Mouse (Mus musculus) MEL (cell line): ENCODE measurements at regions not wholly inside any gene's neighbourhood (a gene's known extent, or its start where the extent isn't known, plus 50 kb on each side); places are given as distances from the start of the nearest gene placed in this dataset.

Source experiments
- DNase-seq: peaks from one replicate; pipeline ENCODE4 v3.0.0; 2011; ENCODE audit warnings: low read depth, low spot score
- H3K27ac ChIP-seq: 2 replicates; pipeline ENCODE4 v1.5.1; 2012; ENCODE audit warnings: low read depth, mild to moderate bottlenecking, control low read depth, low read length, moderate library complexity; ENCODE audit not compliant: control insufficient read depth
- H3K27me3 ChIP-seq, 2 experiments: fragments of 150-350 bp in 1 of 2; sonication (generic) in 1 of 2; 2 replicates each; pipeline ENCODE4 v1.6.1; 2012; ENCODE audit warnings: low read length in 2 of 2, mild to moderate bottlenecking in 2 of 2, improper control_type of control experiment in 1 of 2, moderate library complexity in 1 of 2; ENCODE audit not compliant: insufficient read depth in 2 of 2, control insufficient read depth in 1 of 2
- H3K36me3 ChIP-seq, 2 experiments: 2 replicates each; pipeline ENCODE4 v1.6.1; 2012 to 2014; ENCODE audit warnings: low read length in 2 of 2, improper control_type of control experiment in 1 of 2, inconsistent platforms in 1 of 2, mild to moderate bottlenecking in 1 of 2; ENCODE audit not compliant: insufficient read depth in 2 of 2, control insufficient read depth in 1 of 2
- H3K4me1 ChIP-seq, 2 experiments: fragments of 150-350 bp in 1 of 2; sonication (generic) in 1 of 2; 2 replicates each; pipeline ENCODE4 v1.6.1; 2012; ENCODE audit warnings: low read length in 2 of 2, improper control_type of control experiment in 1 of 2, mild to moderate bottlenecking in 1 of 2; ENCODE audit not compliant: insufficient read depth in 2 of 2, control insufficient read depth in 1 of 2
- H3K4me3 ChIP-seq, 2 experiments: fragments of 150-350 bp in 1 of 2; sonication (generic) in 1 of 2; 2 replicates each; pipeline ENCODE4 v1.5.1; 2012; ENCODE audit warnings: low read depth in 2 of 2, low read length in 2 of 2, mild to moderate bottlenecking in 2 of 2, moderate library complexity in 2 of 2, control low read depth in 1 of 2, improper control_type of control experiment in 1 of 2; ENCODE audit not compliant: control insufficient read depth in 1 of 2, insufficient read depth in 1 of 2
- H3K79me2 ChIP-seq: 2 replicates; pipeline ENCODE4 v1.6.1; 2012; ENCODE audit warnings: mild to moderate bottlenecking, low read length, moderate library complexity; ENCODE audit not compliant: control insufficient read depth, poor library complexity, insufficient read depth
- H3K9ac ChIP-seq: 2 replicates; pipeline ENCODE4 v1.6.1; 2012; ENCODE audit warnings: low read depth, mild to moderate bottlenecking, control low read depth, low read length, moderate library complexity; ENCODE audit not compliant: control insufficient read depth, poor library complexity, severe bottlenecking
- H3K9me3 ChIP-seq: fragments of 150-350 bp; sonication (generic); replicated peaks from 2 replicates; pipeline ENCODE4 v1.6.1; 2012; ENCODE audit warnings: mild to moderate bottlenecking, low read length, improper control_type of control experiment, moderate library complexity; ENCODE audit not compliant: insufficient read depth
- CHD1 ChIP-seq: IDR thresholded peaks from 2 replicates; pipeline ENCODE4 v1.6.1; 2012; ENCODE audit warnings: low read depth, mild to moderate bottlenecking, inconsistent platforms, low read length, improper control_type of control experiment
- CHD2 ChIP-seq: IDR thresholded peaks from 2 replicates; pipeline ENCODE4 v1.6.1; 2011; ENCODE audit warnings: low read length, improper control_type of control experiment
- CTCF ChIP-seq, 3 experiments: IDR thresholded peaks in 2 of 3; conservative IDR thresholded peaks in 1 of 3; 2 replicates each; pipeline ENCODE4 v1.5.1; 2011 to 2012; ENCODE audit warnings: low read length in 3 of 3, low read depth in 2 of 3, mild to moderate bottlenecking in 2 of 3, improper control_type of control experiment in 1 of 3, inconsistent platforms in 1 of 3, mixed read lengths in 1 of 3, moderate library complexity in 1 of 3; ENCODE audit not compliant: control insufficient read depth in 1 of 3, insufficient read depth in 1 of 3, poor library complexity in 1 of 3, severe bottlenecking in 1 of 3
- E2F4 ChIP-seq: IDR thresholded peaks from 2 replicates; pipeline ENCODE4 v1.6.1; 2011; ENCODE audit warnings: low read depth, low read length, improper control_type of control experiment, borderline replicate concordance
- EP300 ChIP-seq, 2 experiments: IDR thresholded peaks; 2 replicates each; pipeline ENCODE4 v1.6.1; 2011; ENCODE audit warnings: improper control_type of control experiment in 2 of 2, low read length in 2 of 2, low read depth in 1 of 2, mild to moderate bottlenecking in 1 of 2
- ETS1 ChIP-seq: IDR thresholded peaks from 2 replicates; pipeline ENCODE4 v1.6.1; 2012; ENCODE audit warnings: low read depth, mild to moderate bottlenecking, inconsistent platforms, low read length, improper control_type of control experiment, moderate library complexity
- GABPA ChIP-seq: IDR thresholded peaks from 2 replicates; pipeline ENCODE4 v1.6.1; 2012; ENCODE audit warnings: low read depth, mild to moderate bottlenecking, inconsistent platforms, low read length, improper control_type of control experiment, moderate library complexity
- HCFC1 ChIP-seq: IDR thresholded peaks from 2 replicates; pipeline ENCODE4 v1.6.1; 2012; ENCODE audit warnings: low read depth, mild to moderate bottlenecking, inconsistent platforms, low read length, improper control_type of control experiment, moderate library complexity
- JUND ChIP-seq: IDR thresholded peaks from 2 replicates; pipeline ENCODE4 v1.6.1; 2011; ENCODE audit warnings: low read depth, mild to moderate bottlenecking, improper control_type of control experiment, low read length
- MAFK ChIP-seq: IDR thresholded peaks from 2 replicates; pipeline ENCODE4 v1.6.1; 2011; ENCODE audit warnings: low read depth, mild to moderate bottlenecking, low read length, improper control_type of control experiment, borderline replicate concordance
- MAZ ChIP-seq: IDR thresholded peaks from 2 replicates; pipeline ENCODE4 v1.6.1; 2012; ENCODE audit warnings: low read depth, mild to moderate bottlenecking, inconsistent platforms, low read length, improper control_type of control experiment
- MYB ChIP-seq: IDR thresholded peaks from 2 replicates; pipeline ENCODE4 v1.6.1; 2011; ENCODE audit warnings: mild to moderate bottlenecking, low read depth, low read length, improper control_type of control experiment
- MYC ChIP-seq: IDR thresholded peaks from 2 replicates; pipeline ENCODE4 v1.6.1; 2011; ENCODE audit warnings: low read depth, mild to moderate bottlenecking, low read length, improper control_type of control experiment, moderate library complexity
- NELFE ChIP-seq: IDR thresholded peaks from 2 replicates; pipeline ENCODE4 v1.6.1; 2011; ENCODE audit warnings: low read depth, low read length, improper control_type of control experiment
- POLR2A ChIP-seq, 2 experiments: IDR thresholded peaks; 2 replicates each; pipeline ENCODE4 v1.6.1; 2011 to 2012; ENCODE audit warnings: low read length in 2 of 2, mild to moderate bottlenecking in 2 of 2, control low read depth in 1 of 2, improper control_type of control experiment in 1 of 2, low read depth in 1 of 2, moderate library complexity in 1 of 2; ENCODE audit not compliant: control insufficient read depth in 1 of 2, insufficient read depth in 1 of 2, poor library complexity in 1 of 2
- POLR2AphosphoS2 ChIP-seq: IDR thresholded peaks from 2 replicates; pipeline ENCODE4 v1.6.1; 2011; ENCODE audit warnings: low read length, improper control_type of control experiment
- RAD21 ChIP-seq: IDR thresholded peaks from 2 replicates; pipeline ENCODE4 v1.6.1; 2011; ENCODE audit warnings: mild to moderate bottlenecking, low read depth, low read length, improper control_type of control experiment
- RCOR1 ChIP-seq: IDR thresholded peaks from 2 replicates; pipeline ENCODE4 v1.6.1; 2012; ENCODE audit warnings: low read depth, mild to moderate bottlenecking, inconsistent platforms, low read length, improper control_type of control experiment
- SMC3 ChIP-seq: IDR thresholded peaks from 2 replicates; pipeline ENCODE4 v1.6.1; 2011; ENCODE audit warnings: low read depth, low read length, improper control_type of control experiment
- TAL1 ChIP-seq: IDR thresholded peaks from 2 replicates; pipeline ENCODE4 v1.6.1; 2012; ENCODE audit warnings: mild to moderate bottlenecking, inconsistent platforms, low read length, moderate library complexity, mixed read lengths
- TCF12 ChIP-seq: IDR thresholded peaks from 2 replicates; pipeline ENCODE4 v1.6.1; 2014; ENCODE audit warnings: low read depth, mild to moderate bottlenecking, inconsistent platforms, low read length, improper control_type of control experiment, moderate library complexity
- USF1 ChIP-seq: IDR thresholded peaks from 2 replicates; pipeline ENCODE4 v1.6.1; 2014; ENCODE audit warnings: low read depth, mild to moderate bottlenecking, inconsistent platforms, low read length, improper control_type of control experiment, moderate library complexity
- USF2 ChIP-seq, 2 experiments: IDR thresholded peaks; 2 replicates each; pipeline ENCODE4 v1.6.1; 2011 to 2012; ENCODE audit warnings: improper control_type of control experiment in 2 of 2, low read length in 2 of 2, borderline replicate concordance in 1 of 2, inconsistent platforms in 1 of 2, low read depth in 1 of 2, mild to moderate bottlenecking in 1 of 2; ENCODE audit not compliant: insufficient read depth in 1 of 2
- ZC3H11A ChIP-seq: IDR thresholded peaks from 2 replicates; pipeline ENCODE4 v1.6.1; 2012; ENCODE audit warnings: low read depth, mild to moderate bottlenecking, inconsistent platforms, low read length, improper control_type of control experiment

DNA sequence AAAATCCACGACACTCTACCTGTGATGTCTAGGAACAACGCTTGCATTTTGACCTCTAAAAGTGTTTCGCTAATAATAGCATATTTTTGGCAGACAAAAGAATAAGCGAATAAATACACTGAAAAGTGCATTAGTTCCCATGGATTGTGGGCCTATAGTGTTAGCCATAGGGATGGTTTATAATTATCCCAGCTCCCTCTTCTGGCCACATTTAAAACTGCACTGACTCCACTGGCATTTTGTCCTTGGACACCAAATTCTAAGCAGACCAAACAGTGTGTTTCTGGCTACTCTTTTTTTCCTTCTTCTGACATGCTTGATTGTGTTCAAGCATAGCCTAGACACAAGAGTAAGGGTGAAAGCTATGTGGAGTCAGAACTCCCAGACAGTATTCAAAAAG is 276.8 kb upstream of the Ank start:
- Histone ChIP-seq H3K4me3 (no peak overlapping the region), H3K27ac (no peak overlapping the region), H3K9me3 (no peaks in the 10 kb centered on the region), H3K9ac (no peak overlapping the region), H3K4me1 (no peaks in the 10 kb centered on the region), H3K79me2 (no peaks in the 10 kb centered on the region), H3K36me3 (no peaks in the 10 kb centered on the region), H3K27me3 (no peaks in the 10 kb centered on the region)
- DNase-seq, result peak; percentile 36
- TF ChIP-seq SMC3 (peak; percentile 73), POLR2AphosphoS2 (no peak), ETS1 (no peak), CTCF (IDR thresholded peaks at IDR 0.05 in 2 of 3, conservative IDR thresholded peaks at IDR 0.05 in 1 of 3; ENCODE audit: control insufficient read depth in 1 of 3, insufficient read depth in 1 of 3, low read depth in 2 of 3, low read length in 3 of 3, poor library complexity in 1 of 3, severe bottlenecking in 1 of 3) (peak; percentile 25 to 66 (median 63); a peak in 5 of 6 replicates), GABPA (no peak), CHD1 (no peak), MAFK (no peak), RAD21 (peak; percentile 62), TAL1 (no peak), ZC3H11A (0 out of 2 replicates have a peak, but pooled peaks have one; percentile 32), EP300 (IDR thresholded peaks at IDR 0.05; ENCODE audit: low read depth in 1 of 2, low read length in 2 of 2) (no peak)

DNA sequence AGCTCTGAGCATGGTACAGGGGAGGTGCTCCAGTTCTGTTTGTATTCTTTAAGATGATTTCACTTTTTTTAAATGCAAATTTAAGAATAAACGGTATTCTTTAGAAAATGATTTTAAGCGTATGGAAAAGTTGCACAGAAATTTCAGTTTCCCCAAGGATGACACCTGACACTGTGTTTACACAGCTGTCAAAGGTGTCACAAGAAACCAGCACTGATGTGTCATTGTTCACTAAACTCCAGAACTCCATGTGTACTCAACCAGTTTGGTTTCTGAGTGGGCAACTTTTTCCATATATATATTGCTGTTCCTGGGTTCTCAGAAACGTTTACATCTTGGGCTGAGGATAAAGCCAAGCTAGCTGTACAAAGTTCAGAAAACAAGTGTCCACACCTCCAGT is 265.0 kb upstream of the Ank start:
- Histone ChIP-seq H3K4me1 (no peaks in the 10 kb centered on the region), H3K36me3 (no peaks in the 10 kb centered on the region), H3K9ac (no peak overlapping the region), H3K27me3 (no peaks in the 10 kb centered on the region), H3K4me3 (no peak overlapping the region), H3K27ac (no peak overlapping the region), H3K79me2 (no peaks in the 10 kb centered on the region), H3K9me3 (no peaks in the 10 kb centered on the region; the same call in 1 of the 2 replicates)
- TF ChIP-seq RCOR1 (no peak), ETS1 (no peak), USF1 (no peak), TCF12 (no peak), HCFC1 (no peak), USF2 (IDR thresholded peaks at IDR 0.05; ENCODE audit: borderline replicate concordance in 1 of 2, insufficient read depth in 1 of 2, low read depth in 1 of 2, low read length in 2 of 2) (no peak), NELFE (no peak), E2F4 (no peak), CHD2 (no peak), MYB (no peak), CHD1 (no peak), MAZ (no peak), MYC (no peak), JUND (no peak), POLR2A (IDR thresholded peaks at IDR 0.05; ENCODE audit: control insufficient read depth in 1 of 2, insufficient read depth in 1 of 2, low read depth in 1 of 2, low read length in 2 of 2, poor library complexity in 1 of 2) (no peak), SMC3 (no peak), CTCF (IDR thresholded peaks at IDR 0.05 in 2 of 3, conservative IDR thresholded peaks at IDR 0.05 in 1 of 3; ENCODE audit: control insufficient read depth in 1 of 3, insufficient read depth in 1 of 3, low read depth in 2 of 3, low read length in 3 of 3, poor library complexity in 1 of 3, severe bottlenecking in 1 of 3) (no peak)
- no peak for DNase-seq
